Mouse (Mus musculus) megakaryocyte, adult 5-6 weeks (primary cell): ENCODE results near the gene Swt1. TPM values are rescaled to one million over a fixed set of nuclear protein-coding genes. Genes with fewer than 3 reads are reported as not detected.
A peak's percentile ranks its signal among the peaks of the same experiment; 100 is the strongest.
"Not testable (repeated sequence)": the region's sequence is repeated elsewhere in the genome, so short reads cannot be mapped to it uniquely, and the experiment has no call there.

Experiments
- ATAC-seq: 2 replicates; pipeline ENCODE4 v1.8.0; 2016; ENCODE audit warnings: mild to moderate bottlenecking, inconsistent platforms; ENCODE audit not compliant: poor library complexity, severe bottlenecking
- total RNA-seq, 2 experiments: library from RNA; stranded (forward) in 1 of 2; stranded (reverse) in 1 of 2; fragments of 153-499, 151-499 nt in 1 of 2; fragments of 221-1000, 200-1000 nt in 1 of 2; gene quantifications; 2 replicates each; pipeline versions ENCODE4 v1.2.3 to v1.2.4; 2015 to 2017

Gene Swt1
- 20.3 and 27.6 TPM in 2 replicates for total RNA-seq (2015)
- total RNA-seq (2017) = 19.2 and 21.1 TPM in 2 replicates

DNA sequence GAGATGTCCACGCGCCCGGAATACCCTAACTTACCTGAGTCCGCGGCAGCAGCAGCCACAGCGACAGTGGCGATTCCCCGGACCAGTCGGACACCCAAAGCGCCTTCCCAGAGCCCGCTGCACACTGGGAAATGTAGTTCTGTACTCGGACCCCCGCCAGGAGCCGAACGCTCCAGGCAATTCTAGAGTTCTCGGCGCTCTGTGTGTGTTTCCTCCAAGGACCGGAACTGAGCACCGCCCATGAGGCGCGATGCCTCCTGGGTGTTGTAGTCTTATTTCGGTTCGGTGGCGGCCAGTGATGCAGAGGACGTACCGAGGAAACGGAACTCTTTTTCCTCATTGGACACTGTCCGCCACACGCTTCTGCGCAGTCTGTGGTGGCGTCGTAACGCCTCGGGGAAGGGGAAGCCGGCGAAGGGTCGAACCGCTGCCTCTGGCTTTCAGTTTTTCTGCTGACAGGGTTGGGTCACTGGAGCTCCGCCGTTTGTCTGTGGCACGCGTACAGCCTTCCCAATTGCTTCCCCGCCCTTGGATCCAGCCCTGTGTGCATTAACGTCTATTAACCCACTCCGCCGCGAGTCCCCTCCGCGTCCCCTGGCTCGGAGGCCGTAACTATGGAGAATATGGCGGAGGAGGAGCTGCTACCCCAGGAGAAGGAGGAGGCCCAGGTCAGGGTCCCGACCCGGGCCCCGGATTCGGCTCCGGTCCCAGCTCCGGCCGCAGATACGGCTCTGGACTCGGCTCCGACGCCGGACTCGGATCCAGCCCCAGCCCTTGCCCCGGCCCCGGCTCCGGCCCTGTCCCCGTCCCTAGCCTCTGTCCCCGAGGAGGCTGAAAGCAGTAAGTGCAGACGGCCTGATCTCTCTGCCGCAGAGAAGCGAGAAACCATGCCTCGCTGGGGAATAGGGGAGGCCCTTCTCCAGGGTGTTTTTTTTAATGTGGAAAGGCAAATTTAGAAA lies at the start of gene Swt1, which contains the start of gene Trmt1l:
TSS of gene Swt1 (minus strand) at position 193 of the 959 bp plus-strand sequence.
TSS of gene Trmt1l (plus strand) at position 280 of the 959 bp plus-strand sequence.
- peak; percentile 92 for ATAC-seq

DNA sequence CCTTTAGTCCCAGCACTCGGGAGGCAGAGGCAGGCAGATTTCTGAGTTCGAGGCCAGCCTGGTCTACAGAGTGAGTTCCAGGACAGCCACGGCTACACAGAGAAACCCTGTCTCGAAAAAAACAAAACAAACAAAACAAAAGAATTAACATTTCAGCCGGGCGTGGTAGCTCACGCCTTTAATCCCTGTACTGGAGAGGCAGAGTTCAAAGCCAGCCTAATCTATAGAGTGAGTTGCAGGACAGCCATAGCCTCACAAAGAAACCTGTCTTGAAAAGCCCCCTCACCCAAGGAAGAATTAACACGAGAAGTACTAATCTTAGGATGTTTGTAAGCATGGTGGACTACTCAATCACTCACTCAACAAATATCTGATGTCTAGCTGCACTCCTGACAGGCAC lies 44.1 kb upstream of the Swt1 start:
- not testable (repeated sequence) for ATAC-seq

DNA sequence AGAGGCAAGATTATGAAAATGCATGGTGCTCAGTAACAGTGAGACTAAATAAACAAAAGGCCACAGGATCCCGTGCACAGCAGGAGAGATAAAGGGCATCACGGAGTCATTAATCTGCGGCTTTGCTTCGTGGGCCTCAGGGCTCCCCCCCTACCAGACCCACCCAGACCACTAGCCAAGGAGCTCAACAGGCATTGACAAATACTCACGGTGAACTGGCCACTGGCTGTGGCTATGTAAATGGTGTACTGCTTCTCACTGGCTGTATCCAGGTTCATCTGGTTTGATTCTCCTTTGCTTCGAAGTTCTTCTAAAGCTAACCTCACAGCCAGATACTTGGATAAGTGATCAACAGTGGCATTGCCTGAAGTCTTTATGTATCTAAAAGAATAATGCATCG lies 43.2 kb upstream of the Swt1 start:
- ATAC-seq = no peak

DNA sequence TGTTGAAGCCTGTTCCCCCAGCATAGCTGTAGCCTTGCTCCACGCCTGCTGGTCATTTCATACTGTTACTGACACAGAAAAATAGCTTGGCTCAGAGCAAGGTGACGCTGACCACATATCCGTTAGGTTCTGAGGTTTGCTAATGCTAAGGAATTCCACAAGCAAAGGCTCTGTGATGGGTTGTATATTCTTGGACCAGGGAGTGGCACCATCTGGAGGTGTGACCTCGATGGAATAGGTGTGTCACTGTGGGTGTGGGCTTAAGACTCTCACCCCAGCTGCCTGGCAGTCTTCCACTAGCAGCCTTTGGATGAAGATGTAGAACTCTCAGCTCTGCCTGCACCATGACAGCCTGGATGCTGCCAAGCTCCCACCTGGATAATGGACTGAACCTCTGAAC lies 38.3 kb upstream of the Swt1 start:
- no peak for ATAC-seq

DNA sequence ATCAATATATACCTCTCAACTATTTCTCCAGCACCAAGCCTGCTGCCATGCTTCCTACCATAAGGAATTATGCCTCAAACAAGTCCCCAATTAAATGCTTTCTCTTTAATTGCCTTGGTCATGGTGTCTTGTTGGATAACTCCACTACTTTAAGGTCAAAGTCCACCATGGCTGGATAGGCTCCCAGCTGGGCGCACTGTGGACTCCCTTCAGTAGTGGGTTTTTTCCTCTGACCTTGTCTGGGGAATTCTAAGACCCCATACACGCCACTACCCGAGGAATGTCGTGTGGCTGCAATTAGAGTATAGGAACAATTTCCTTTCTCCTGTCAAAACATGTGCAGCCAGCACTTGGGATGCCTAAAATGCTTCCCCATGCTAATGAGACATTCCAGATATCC lies 36.7 kb upstream of the Swt1 start:
- ATAC-seq = no peak

DNA sequence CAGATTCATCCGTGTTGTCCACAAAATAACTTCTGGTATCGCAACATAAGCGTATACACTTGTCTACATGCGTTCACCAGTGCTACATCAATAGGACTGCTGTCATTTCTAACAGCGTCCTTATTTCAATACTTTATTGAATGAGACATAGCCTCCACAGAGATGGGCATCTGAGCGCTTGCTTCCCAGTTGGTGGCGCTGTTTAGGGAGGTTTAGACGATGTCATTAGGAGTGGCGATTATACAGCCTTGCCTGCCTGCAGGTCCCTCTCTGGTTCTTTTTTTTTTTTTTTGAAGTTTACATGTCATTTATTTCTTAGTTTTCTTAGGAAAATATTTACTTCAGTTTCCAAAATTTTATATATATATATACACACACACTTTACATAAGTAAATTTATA lies 33.0 kb upstream of the Swt1 start:
- no peak for ATAC-seq

DNA sequence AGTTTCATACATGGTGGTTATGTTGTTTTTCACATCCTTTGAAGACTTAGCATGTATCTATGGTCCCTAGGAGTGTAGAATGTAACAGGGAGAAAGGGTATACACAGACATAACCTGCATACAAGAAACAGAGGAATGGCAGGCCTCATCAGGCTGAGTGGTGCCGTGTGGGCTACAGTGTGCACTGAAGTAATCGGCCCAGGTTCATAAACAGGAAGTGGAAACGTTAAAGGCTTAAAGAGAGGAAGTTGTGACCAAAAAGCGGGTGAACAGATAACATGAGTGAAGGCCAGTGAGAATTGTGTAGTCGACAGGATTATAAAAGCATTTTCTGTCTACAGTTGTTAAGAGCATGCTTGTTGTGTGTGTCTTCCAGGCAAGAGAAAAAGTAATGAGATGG lies 28.8 kb upstream of the Swt1 start:
- ATAC-seq = peak; percentile 99

DNA sequence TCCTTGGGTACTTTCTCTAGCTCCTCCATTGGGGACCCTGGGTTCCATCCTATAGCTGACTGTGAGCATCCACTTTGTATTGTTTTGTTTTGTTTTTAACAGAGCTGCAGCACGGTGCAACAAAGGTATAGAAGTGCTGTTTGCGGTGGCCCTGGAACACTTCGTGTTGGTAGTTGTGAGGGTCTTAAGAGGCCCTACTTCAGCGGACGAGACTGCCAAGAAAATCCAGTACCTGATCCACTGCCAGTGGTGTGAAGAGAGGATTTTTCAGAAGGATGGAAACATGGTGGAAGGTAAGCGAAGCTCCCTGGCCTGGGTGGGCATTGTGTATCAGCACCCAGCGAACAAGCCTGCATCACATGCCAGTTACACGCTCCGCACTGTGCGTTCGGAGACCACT lies 23.7 kb upstream of the Swt1 start:
- ATAC-seq = no peak

DNA sequence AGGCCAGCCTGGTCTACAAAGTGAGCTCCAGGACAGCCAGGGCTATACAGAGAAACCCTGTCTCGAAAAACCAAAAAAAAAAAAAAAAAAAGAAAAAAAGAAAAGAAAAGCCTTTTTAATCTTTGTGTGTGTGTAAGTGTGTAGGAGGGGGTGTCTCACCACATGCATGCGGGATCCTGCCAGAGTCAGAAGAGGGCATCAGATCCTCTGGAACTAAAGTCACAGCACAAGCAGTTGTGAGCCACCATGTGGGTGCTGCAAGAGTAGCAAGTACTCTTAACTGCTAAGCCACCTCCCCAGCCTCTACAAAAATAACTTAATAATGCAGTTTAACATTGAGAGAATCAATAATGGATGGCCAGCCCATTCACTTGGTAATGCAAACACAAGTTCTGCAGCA lies 22.6 kb upstream of the Swt1 start:
- no peak for ATAC-seq

DNA sequence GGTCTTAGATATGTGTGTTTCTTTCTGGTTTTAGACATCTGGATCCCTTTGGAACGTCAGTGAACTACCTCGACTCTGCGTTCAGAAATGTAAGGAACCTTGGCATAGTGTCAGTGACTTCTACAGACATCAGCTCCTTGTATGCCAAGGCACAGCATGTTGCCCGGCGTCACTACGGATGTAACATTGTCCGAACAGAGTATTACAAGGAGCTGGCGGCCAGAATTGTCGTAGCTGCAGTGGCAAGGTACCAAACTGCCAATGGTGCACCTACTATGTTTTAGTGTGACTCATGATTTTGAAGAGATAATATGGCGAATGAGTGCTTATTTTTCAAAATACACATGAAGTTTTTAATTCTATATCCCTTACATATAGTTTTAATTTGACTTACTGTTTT lies 21.6 kb upstream of the Swt1 start:
- no peak for ATAC-seq

DNA sequence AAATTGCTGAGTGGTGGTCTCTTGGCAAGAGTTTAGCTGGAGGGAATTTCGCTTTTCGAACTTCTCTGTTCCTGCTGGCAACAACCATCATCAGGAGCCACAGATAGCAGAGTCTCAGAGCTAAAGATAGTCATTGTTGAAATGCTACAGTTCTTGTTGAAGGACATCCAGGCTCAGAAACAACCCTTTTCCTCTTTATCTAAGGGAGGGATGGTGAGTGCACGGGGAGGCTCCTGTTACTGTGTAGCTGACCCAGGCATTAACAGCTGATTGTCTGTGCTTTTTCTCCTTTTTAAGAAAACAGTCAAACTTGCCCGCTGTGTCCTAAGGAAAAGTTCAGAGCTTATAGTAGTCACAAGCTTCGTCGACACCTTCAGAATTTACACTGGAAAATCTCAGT lies 7.2 kb upstream of the Swt1 start:
- ATAC-seq = no peak

DNA sequence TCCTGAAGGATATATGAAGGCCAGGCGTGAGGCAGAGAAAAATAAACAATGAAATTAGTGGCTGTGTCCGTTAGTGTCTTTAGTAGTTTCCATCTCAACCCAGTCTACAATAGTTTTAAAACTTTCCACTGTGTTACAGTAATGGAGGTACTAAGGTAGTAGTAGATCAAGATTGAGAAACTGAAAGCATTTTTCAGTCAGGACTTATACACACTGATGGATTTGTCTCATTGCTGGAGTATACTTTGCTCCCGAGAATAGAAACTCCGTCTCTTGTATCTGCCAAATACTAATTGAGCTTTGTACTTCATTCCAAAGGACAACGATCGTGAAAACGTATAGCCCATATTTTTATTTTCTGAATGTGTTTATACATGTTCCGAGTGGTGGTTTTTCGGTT lies 1.1 kb upstream of the Swt1 start:
- ATAC-seq = no peak

DNA sequence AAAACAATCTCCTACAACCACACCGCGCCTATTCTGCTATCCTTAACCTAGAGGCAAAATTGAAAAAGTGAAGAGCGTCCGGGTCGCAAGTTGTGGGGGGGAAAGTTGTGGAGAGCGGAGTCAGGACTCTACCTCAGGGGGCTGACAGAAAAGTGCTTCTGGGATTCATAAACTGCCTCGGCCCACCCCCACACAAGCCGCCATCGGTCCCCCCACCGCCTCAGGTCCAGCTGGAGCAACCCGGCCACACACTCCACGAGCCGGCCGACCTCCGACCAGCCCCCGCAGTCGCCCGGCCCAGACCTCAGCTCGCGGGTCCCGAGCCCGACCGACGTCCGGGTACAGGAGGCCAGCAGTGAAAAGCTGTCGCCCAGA lies 380 bp downstream of the Swt1 start:
- no peak for ATAC-seq

DNA sequence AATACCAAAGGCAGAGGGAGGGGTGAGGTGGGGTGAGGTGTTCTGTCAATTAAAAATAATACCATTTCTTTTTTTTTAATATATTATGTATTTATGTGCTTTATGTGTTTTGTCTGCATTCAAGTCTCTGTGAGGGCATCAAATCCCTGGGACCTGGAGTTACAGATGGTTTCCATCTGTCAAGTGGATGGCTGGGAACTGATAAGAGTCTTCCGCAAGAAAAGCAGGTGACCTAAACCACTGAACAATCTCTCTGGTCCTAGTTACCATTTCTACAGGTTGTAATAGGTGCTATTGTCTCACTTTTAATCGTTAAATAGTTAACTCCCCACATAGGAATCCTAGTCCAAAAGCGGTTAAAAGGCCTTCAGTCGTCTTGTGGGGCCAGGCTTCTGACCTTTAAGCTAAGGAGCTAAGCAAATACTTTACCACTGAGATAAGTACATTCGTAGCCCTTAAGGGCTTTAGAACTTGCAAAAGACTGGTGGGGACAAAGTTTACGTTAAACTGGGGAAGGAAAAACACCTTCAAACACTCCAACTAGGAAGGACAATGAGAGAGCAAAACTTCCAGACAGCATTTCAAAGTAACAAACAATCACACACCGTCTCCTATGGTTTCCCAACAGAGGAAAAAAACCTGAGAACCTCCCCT lies 1.2 kb downstream of the Swt1 start:
- ATAC-seq = no peak

DNA sequence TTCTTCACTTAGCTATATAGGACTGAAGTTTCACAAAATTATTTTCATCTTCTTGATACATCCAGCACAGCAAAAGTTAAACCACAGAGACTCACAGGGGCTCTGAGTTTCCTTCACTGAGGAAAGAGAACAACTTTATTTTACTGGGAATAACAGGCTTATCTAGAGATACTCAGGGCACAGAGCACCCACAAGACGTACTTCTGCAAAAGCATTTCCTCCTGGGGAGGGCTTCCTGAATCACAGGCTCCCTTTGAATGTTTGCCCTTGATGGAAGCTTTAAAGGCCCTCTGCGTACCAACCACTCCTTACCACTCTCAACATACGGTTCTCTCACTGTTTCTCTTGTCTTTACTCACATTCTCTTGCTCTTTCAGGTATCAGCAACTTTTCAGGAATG lies 6.1 kb downstream of the Swt1 start:
- ATAC-seq = peak; percentile 89

DNA sequence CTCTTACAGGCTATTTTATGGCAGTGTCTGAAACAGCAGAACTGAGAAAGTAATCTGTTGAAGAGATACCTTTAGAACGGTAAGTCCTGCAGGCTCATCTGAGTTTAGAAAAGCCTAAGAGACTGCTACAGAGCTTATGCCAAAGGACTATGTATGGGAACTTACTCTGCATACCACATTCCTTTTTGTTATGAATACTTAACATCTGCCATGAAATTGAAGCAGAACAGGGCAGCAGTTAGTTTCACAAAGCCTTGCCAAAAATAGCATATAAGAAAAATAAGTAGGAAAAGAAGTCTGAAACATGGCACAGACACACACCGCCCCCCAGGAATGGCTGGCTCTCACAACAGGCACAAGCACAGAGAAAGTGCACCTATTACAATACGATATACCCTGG lies 18.4 kb downstream of the Swt1 start:
- ATAC-seq = no peak

DNA sequence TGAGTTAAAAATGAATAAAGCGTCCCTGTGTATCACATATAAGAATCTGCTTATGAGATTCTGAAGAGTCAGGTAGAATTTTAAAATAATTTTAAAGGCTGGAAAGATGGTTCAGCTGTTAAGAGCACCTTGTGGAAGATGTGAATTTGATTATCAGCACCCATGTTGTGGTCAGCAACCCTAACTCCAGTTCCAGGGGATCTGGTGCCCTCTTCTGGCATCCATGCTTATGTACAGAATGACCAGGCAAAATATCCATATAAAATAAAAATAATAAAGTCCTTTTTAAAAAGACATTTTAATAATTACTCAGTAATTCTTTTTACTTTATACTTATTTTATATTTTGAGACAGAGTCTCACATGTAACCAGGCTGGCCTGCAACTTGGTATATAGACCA lies 38.2 kb downstream of the Swt1 start:
- ATAC-seq = no peak

DNA sequence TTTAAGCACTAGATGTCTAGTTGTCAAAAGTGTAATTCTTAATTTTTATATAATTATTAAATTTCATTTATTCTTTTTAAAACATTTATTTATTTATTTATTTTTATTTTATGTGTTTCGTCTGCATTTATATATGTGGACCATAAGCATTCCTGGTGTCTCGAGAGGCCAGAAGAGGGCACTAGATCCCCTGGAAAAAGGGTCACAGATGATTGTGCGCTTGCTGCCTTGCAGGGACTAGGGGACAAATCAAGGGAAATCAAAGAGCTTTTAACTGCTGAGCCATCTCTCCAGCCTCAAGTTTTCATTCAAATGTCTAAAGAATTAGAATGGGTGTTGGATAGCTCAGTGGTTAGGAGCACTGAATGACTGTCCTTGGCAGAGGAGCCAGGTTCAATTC lies 50.9 kb downstream of the Swt1 start:
- ATAC-seq = no peak

DNA sequence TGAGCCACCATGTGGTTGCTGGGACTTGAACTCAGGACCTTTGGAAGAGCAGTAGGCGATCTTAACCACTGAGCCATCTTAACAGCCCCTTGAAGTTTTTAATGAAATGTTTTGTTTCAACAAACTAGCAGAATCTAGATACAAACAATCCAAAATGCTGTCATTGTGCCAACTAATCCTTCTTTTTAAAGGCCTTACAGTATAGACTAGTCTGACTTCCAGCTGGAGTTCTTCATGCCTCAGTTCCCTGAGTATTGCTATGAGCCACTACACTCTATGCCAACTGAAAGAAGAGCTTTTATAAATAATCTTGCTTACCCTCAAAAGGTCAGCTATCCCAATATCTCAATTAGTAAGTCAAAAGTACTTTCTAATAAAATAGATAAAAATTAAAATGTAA lies 55.4 kb downstream of the Swt1 start:
- ATAC-seq = no peak

DNA sequence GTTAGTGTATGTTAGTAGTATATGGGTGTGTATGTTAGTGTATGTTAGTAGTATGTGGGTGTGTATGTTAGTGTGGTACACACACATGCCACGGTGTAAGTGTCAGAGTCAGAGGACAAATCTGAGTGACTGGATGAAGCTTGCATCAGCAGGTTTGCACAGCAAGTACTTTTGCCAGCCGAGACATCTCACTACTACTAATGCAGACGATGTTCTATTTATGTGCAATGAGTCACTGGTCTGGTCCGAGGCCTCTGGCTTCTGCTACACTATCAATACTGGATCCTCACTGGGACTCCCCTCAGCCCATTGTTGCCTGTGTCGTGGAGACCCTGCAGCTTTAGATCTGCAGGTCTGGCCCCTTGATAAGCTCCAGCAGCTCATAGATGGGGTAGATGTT lies 56.7 kb downstream of the Swt1 start:
- no peak for ATAC-seq

DNA sequence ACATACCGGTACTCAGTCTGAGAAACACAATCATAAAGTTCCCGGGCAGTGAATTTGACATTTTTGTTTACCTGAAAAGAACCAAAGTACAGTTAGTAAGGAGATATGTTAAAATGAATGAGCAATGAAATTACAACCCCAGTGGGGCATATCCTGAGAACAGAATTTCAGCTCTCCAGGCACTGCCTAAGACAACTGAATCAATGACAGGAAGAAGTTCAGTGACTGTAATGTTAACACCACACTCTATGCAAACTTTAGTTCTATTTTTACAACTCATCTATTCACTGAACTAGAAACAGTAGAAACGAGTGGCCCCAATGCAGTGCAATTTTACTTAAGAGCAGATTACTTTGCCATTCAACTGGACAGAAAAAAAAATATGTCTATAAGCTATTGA lies 57.7 kb downstream of the Swt1 start:
- no peak for ATAC-seq

DNA sequence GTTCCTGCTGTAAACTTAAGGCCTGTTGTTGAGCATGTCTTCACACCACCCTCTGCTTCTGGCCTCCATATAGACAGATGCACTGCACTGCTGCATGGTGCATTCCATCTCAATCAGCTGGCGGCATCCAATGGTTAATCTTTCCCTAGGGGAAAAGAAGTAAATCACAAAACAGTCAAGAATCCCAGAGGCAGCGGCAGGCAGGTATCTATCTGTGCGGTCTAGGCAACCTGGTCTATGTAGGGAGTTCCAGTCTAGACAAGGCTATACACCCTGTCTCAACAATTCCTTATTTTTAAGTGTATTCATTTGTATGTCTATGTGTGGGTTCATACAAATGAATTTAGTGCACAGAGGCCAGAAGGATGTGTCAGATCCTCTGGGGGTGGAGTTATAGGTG lies 59.8 kb downstream of the Swt1 start:
- ATAC-seq = no peak
